Mouse (Mus musculus) liver, embryonic 11.5 days (tissue): ENCODE measurements at regions not wholly inside any gene's neighbourhood (a gene's known extent, or its start where the extent isn't known, plus 50 kb on each side); places are given as distances from the start of the nearest gene placed in this dataset.

ENCODE experiments used
- ATAC-seq: fragments of 200-750 bp; cut with Nextera tagmentation; replicated peaks from 2 replicates; pipeline ENCODE4 v1.8.0; 2017; ENCODE audit warnings: moderate number of reproducible peaks, mild to moderate bottlenecking, moderate TSS enrichment, moderate library complexity; ENCODE audit not compliant: low FRiP score
- DNase-seq: peaks from one replicate; pipeline ENCODE4 v3.0.0-alpha.2; 2017; ENCODE audit warnings: low spot score
- H3K27ac ChIP-seq: fragments of 300-500 bp; sonication (generic); 2 replicates; pipeline ENCODE4 v1.5.1; 2014; ENCODE audit warnings: mild to moderate bottlenecking, low read depth, low read length, control low read depth
- H3K27me3 ChIP-seq: fragments of 300-500 bp; sonication (generic); replicated peaks from 2 replicates; pipeline ENCODE4 v1.6.1; 2014; ENCODE audit warnings: low read length, mixed read lengths; ENCODE audit not compliant: control insufficient read depth, insufficient read depth
- H3K36me3 ChIP-seq: fragments of 300-500 bp; sonication (generic); 2 replicates; pipeline ENCODE4 v1.6.1; 2014; ENCODE audit warnings: mild to moderate bottlenecking, low read length, moderate library complexity, mixed read lengths; ENCODE audit not compliant: control insufficient read depth, insufficient read depth
- H3K4me1 ChIP-seq: fragments of 300-500 bp; sonication (generic); replicated peaks from 2 replicates; pipeline ENCODE4 v1.6.1; 2014; ENCODE audit warnings: low read length, mixed read lengths; ENCODE audit not compliant: control insufficient read depth, insufficient read depth
- H3K4me2 ChIP-seq: fragments of 300-500 bp; sonication (generic); 2 replicates; pipeline ENCODE4 v1.6.1; 2014; ENCODE audit warnings: mild to moderate bottlenecking, control low read depth, moderate library complexity
- H3K4me3 ChIP-seq: fragments of 300-500 bp; sonication (generic); 2 replicates; pipeline ENCODE4 v1.5.1; 2014; ENCODE audit warnings: low read depth, low read length, control low read depth
- H3K9ac ChIP-seq: fragments of 300-500 bp; sonication (generic); 2 replicates; pipeline ENCODE4 v1.6.1; 2014; ENCODE audit warnings: low read depth, low read length, control low read depth
- H3K9me3 ChIP-seq: fragments of 300-500 bp; sonication (generic); 2 replicates; pipeline ENCODE4 v1.6.1; 2016; ENCODE audit warnings: low read length, inconsistent platforms, mixed read lengths; ENCODE audit not compliant: control insufficient read depth
- WGBS: fragments of 180-500 bp; shearing (Covaris S2); extraction: QIAGEN DNeasy Blood & Tissue Kit; methylation state at CpG from one replicate; pipeline ENCODE4 v1.1.7; 2014; 5-methylcytosine and 5-hydroxymethylcytosine counted together

GRCm38 (mm10) chr2:128370821-128371220, 220.2 kb upstream of the Spdye4c start:
- Histone ChIP-seq H3K9ac (no peak overlapping the region), H3K4me1 (peaks cover 2% of the 10 kb centered on the region), H3K9me3 (no peaks in the 10 kb centered on the region), H3K27me3 (no peaks in the 10 kb centered on the region), H3K27ac (no peak overlapping the region), H3K36me3 (no peaks in the 10 kb centered on the region), H3K4me3 (no peak overlapping the region), H3K4me2 (no peak overlapping the region)
- 52% methylated on average over 10 of the region's 10 CpGs for WGBS
- DNase-seq (no peak), ATAC-seq (no peak)

GRCm38 (mm10) chr2:128372204-128372603, 218.8 kb upstream of the Spdye4c start:
- Histone ChIP-seq H3K27ac (no peak overlapping the region), H3K4me2 (no peak overlapping the region), H3K27me3 (no peaks in the 10 kb centered on the region), H3K4me1 (peaks cover 2% of the 10 kb centered on the region), H3K9ac (no peak overlapping the region), H3K9me3 (no peaks in the 10 kb centered on the region), H3K36me3 (no peaks in the 10 kb centered on the region), H3K4me3 (no peak overlapping the region)
- DNase-seq (no peak), ATAC-seq (no peak)
- WGBS, result 78% methylated on average over 13 of the region's 13 CpGs

GRCm38 (mm10) chr2:128373363-128374252, 217.4 kb upstream of the Spdye4c start:
- WGBS, result 60% methylated on average over 12 of the region's 12 CpGs
- no peak overlapping the region for H3K9ac ChIP-seq
- H3K27me3 ChIP-seq, result no peaks in the 10 kb centered on the region
- no peak overlapping the region for H3K27ac ChIP-seq
- peaks cover 2% of the 10 kb centered on the region for H3K4me1 ChIP-seq
- H3K4me3 ChIP-seq, result no peak overlapping the region
- no peak for DNase-seq
- H3K4me2 ChIP-seq, result no peak overlapping the region
- no peak for ATAC-seq
- H3K36me3 ChIP-seq, result no peaks in the 10 kb centered on the region
- no peaks in the 10 kb centered on the region for H3K9me3 ChIP-seq

GRCm38 (mm10) chr2:128374253-128374566, 216.8 kb upstream of the Spdye4c start:
- H3K9ac ChIP-seq, result no peak overlapping the region
- no peak overlapping the region for H3K4me3 ChIP-seq
- no peak overlapping the region for H3K27ac ChIP-seq
- H3K4me2 ChIP-seq, result no peak overlapping the region
- no peaks in the 10 kb centered on the region for H3K9me3 ChIP-seq
- 68% methylated on average over 2 of the region's 2 CpGs for WGBS
- DNase-seq (no peak), ATAC-seq (no peak)
- H3K27me3 ChIP-seq, result no peaks in the 10 kb centered on the region
- H3K36me3 ChIP-seq, result no peaks in the 10 kb centered on the region
- H3K4me1 ChIP-seq, result peaks cover 2% of the 10 kb centered on the region

GRCm38 (mm10) chr2:128374926-128375325, 216.1 kb upstream of the Spdye4c start:
- WGBS, result 90% methylated on average over 5 of the region's 5 CpGs
- no peaks in the 10 kb centered on the region for H3K9me3 ChIP-seq

GRCm38 (mm10) chr2:128375827-128376226, 215.2 kb upstream of the Spdye4c start:
- no peaks in the 10 kb centered on the region for H3K27me3 ChIP-seq
- H3K4me3 ChIP-seq, result no peak overlapping the region
- H3K4me2 ChIP-seq, result no peak overlapping the region
- H3K4me1 ChIP-seq, result no peaks in the 10 kb centered on the region
- DNase-seq (no peak), ATAC-seq (no peak)
- H3K27ac ChIP-seq, result no peak overlapping the region
- H3K9me3 ChIP-seq, result no peaks in the 10 kb centered on the region
- no peak overlapping the region for H3K9ac ChIP-seq
- 80% methylated on average over 3 of the region's 3 CpGs for WGBS
- no peaks in the 10 kb centered on the region for H3K36me3 ChIP-seq

More at GRCm38 (mm10) chr2:128374926-128375325, 216.1 kb upstream of the Spdye4c start:
- H3K27me3 ChIP-seq, result no peaks in the 10 kb centered on the region
- no peak overlapping the region for H3K27ac ChIP-seq
- H3K9ac ChIP-seq, result no peak overlapping the region
- H3K4me2 ChIP-seq, result no peak overlapping the region
- peaks cover 2% of the 10 kb centered on the region for H3K4me1 ChIP-seq
- no peak for ATAC-seq
- H3K4me3 ChIP-seq, result no peak overlapping the region
- H3K36me3 ChIP-seq, result no peaks in the 10 kb centered on the region
- DNase-seq, result no peak

GRCm38 (mm10) chr2:128377176-128377575, 213.8 kb upstream of the Spdye4c start:
- DNase-seq (no peak), ATAC-seq (no peak)
- H3K36me3 ChIP-seq, result no peaks in the 10 kb centered on the region
- no peak overlapping the region for H3K9ac ChIP-seq
- no peaks in the 10 kb centered on the region for H3K27me3 ChIP-seq
- no peaks in the 10 kb centered on the region for H3K9me3 ChIP-seq
- no peak overlapping the region for H3K4me3 ChIP-seq
- WGBS, result 73% methylated on average over 6 of the region's 6 CpGs
- H3K4me1 ChIP-seq, result no peaks in the 10 kb centered on the region
- H3K27ac ChIP-seq, result no peak overlapping the region
- no peak overlapping the region for H3K4me2 ChIP-seq

GRCm38 (mm10) chr2:128377680-128378079, 213.3 kb upstream of the Spdye4c start:
- Histone ChIP-seq H3K9ac (no peak overlapping the region), H3K4me3 (no peak overlapping the region), H3K36me3 (no peaks in the 10 kb centered on the region), H3K27me3 (no peaks in the 10 kb centered on the region), H3K4me2 (no peak overlapping the region), H3K27ac (no peak overlapping the region), H3K9me3 (no peaks in the 10 kb centered on the region), H3K4me1 (no peaks in the 10 kb centered on the region)
- ATAC-seq (no peak), DNase-seq (no peak)
- WGBS, result 72% methylated on average over 10 of the region's 10 CpGs

- Histone ChIP-seq H3K4me3 (no peak overlapping the region), H3K36me3 (no peaks in the 10 kb centered on the region), H3K27ac (no peak overlapping the region), H3K9ac (no peak overlapping the region), H3K4me1 (no peaks in the 10 kb centered on the region), H3K9me3 (no peaks in the 10 kb centered on the region), H3K4me2 (no peak overlapping the region), H3K27me3 (no peaks in the 10 kb centered on the region)
- no peak for ATAC-seq
- DNase-seq, result no peak
- 75% methylated on average over 7 of the region's 7 CpGs for WGBS
Observed at GRCm38 (mm10) chr2:128378456-128378855, 212.6 kb upstream of the Spdye4c start.
